Mouse (Mus musculus): Measurements from ENCODE around the gene Ccn1. TPM values are rescaled to one million over a fixed set of nuclear protein-coding genes. Genes with fewer than 3 reads are reported as not detected.

The Ccn1 gene
- polyA plus RNA-seq, 1 experiment from 2014 or later, result 78.3 TPM

Other genes starting within 250 kb of the Ccn1 start
- 25.9 and 27.9 TPM in 2 replicates for gene Znhit6, start 73.8 kb downstream of the Ccn1 start, polyA plus RNA-seq (2015; fragmentation: Nextera tagmentation; extraction: Ambion mirVana)
- 22.0 and 22.4 TPM in 2 replicates for gene Ddah1, start 108.7 kb upstream of the Ccn1 start, polyA plus RNA-seq (2015; fragmentation: Nextera tagmentation; extraction: Ambion mirVana)